Mouse (Mus musculus) limb, embryonic 15.5 days (tissue): ENCODE data around the gene Cbl. TPM values are rescaled to one million over a fixed set of nuclear protein-coding genes. Genes with fewer than 3 reads are reported as not detected.

Source experiments
- ATAC-seq: fragments of 200-750 bp; cut with Nextera tagmentation; 2 replicates; pipeline ENCODE4 v1.8.0; 2017; ENCODE audit warnings: low read depth, moderate TSS enrichment; ENCODE audit not compliant: insufficient number of reproducible peaks, low FRiP score, low TSS enrichment
- H3K27ac ChIP-seq: fragments of 300-500 bp; sonication (generic); 2 replicates; pipeline ENCODE4 v1.5.1; 2015; ENCODE audit warnings: moderate library complexity, mild to moderate bottlenecking, inconsistent platforms
- H3K27me3 ChIP-seq: fragments of 300-500 bp; sonication (generic); 2 replicates; pipeline ENCODE4 v1.6.1; 2015; ENCODE audit warnings: inconsistent platforms
- H3K36me3 ChIP-seq: fragments of 300-500 bp; sonication (generic); 2 replicates; pipeline ENCODE4 v1.6.1; 2015; ENCODE audit warnings: inconsistent platforms
- H3K4me1 ChIP-seq: fragments of 300-500 bp; sonication (generic); 2 replicates; pipeline ENCODE4 v1.6.1; 2015; ENCODE audit warnings: inconsistent platforms
- H3K4me2 ChIP-seq: fragments of 300-500 bp; sonication (generic); 2 replicates; pipeline ENCODE4 v1.6.1; 2015; ENCODE audit warnings: mild to moderate bottlenecking, inconsistent platforms
- H3K4me3 ChIP-seq: fragments of 300-500 bp; sonication (generic); 2 replicates; pipeline ENCODE4 v1.5.1; 2015; ENCODE audit warnings: mild to moderate bottlenecking, inconsistent platforms
- H3K9ac ChIP-seq: fragments of 300-500 bp; sonication (generic); 2 replicates; pipeline ENCODE4 v1.6.1; 2015; ENCODE audit warnings: inconsistent platforms
- H3K9me3 ChIP-seq: fragments of 300-500 bp; sonication (generic); 2 replicates; pipeline ENCODE4 v1.6.1; 2016; ENCODE audit warnings: inconsistent platforms
- WGBS: fragments of 180-500 bp; shearing (Covaris S2); methylation state at CpG from one replicate; pipeline ENCODE4 v1.1.7; 2015; 5-methylcytosine and 5-hydroxymethylcytosine counted together
- polyA plus RNA-seq: library from polyadenylated mRNA; unstranded; fragments of >200 nt; fragmentation: Nextera tagmentation; extraction: Ambion mirVana; gene quantifications from 2 replicates; pipeline ENCODE4 v1.2.1, GENCODE M21; 2015

Cbl gene
- polyA plus RNA-seq, 1 experiment from 2014 or later, result 15.6 TPM

GRCm38 (mm10) chr9:44177405-44177804 is 56.4 kb downstream of the Cbl start:
- no peak overlapping the region for H3K27ac ChIP-seq
- no peak for ATAC-seq
- peaks cover 8% of the 10 kb centered on the region; the same call in 1 of the 2 replicates for H3K36me3 ChIP-seq
- 84% methylated on average over 2 of the region's 2 CpGs for WGBS
- H3K4me3 ChIP-seq, result no peak overlapping the region
- H3K9me3 ChIP-seq, result no peaks in the 10 kb centered on the region
- no peaks in the 10 kb centered on the region for H3K4me1 ChIP-seq
- H3K27me3 ChIP-seq, result no peaks in the 10 kb centered on the region
- H3K9ac ChIP-seq, result no peak overlapping the region
- H3K4me2 ChIP-seq, result no peak overlapping the region

- H3K4me3 ChIP-seq, result no peak overlapping the region
- peaks cover 21% of the 10 kb centered on the region for H3K36me3 ChIP-seq
- H3K27me3 ChIP-seq, result no peaks in the 10 kb centered on the region
- 0 out of 2 replicates have a peak, but pooled peaks cover 3% of the 10 kb centered on the region for H3K4me1 ChIP-seq
- H3K9ac ChIP-seq, result no peak overlapping the region
- H3K27ac ChIP-seq, result no peak overlapping the region
- H3K4me2 ChIP-seq, result no peak overlapping the region
- H3K9me3 ChIP-seq, result no peaks in the 10 kb centered on the region
- no peak for ATAC-seq
- 88% methylated on average over 1 of the region's 1 CpGs for WGBS
Measured at GRCm38 (mm10) chr9:44175957-44176356, 57.9 kb downstream of the Cbl start.

GRCm38 (mm10) chr9:44175556-44175955 is 58.3 kb downstream of the Cbl start:
- H3K27me3 ChIP-seq, result no peaks in the 10 kb centered on the region
- 0 out of 2 replicates have a peak, but pooled peaks cover 4% of the 10 kb centered on the region for H3K4me1 ChIP-seq
- ATAC-seq, result no peak
- H3K36me3 ChIP-seq, result peaks cover 25% of the 10 kb centered on the region
- H3K9me3 ChIP-seq, result no peaks in the 10 kb centered on the region
- no peak overlapping the region for H3K9ac ChIP-seq
- H3K27ac ChIP-seq, result no peak overlapping the region
- WGBS, result 70% methylated on average over 6 of the region's 6 CpGs
- H3K4me2 ChIP-seq, result no peak overlapping the region
- H3K4me3 ChIP-seq, result no peak overlapping the region

- Histone ChIP-seq H3K27ac (no peak overlapping the region), H3K9ac (no peak overlapping the region), H3K4me3 (no peak overlapping the region), H3K4me2 (no peak overlapping the region), H3K36me3 (peaks cover 49% of the 10 kb centered on the region), H3K4me1 (0 out of 2 replicates have a peak, but pooled peaks cover 4% of the 10 kb centered on the region), H3K9me3 (no peaks in the 10 kb centered on the region), H3K27me3 (no peaks in the 10 kb centered on the region)
- WGBS, result 81% methylated on average over 3 of the region's 3 CpGs
- ATAC-seq, result no peak
Measured at GRCm38 (mm10) chr9:44170691-44171151, 63.1 kb downstream of the Cbl start.

- H3K36me3 ChIP-seq, result peaks cover 67% of the 10 kb centered on the region
- no peak for ATAC-seq
- 92% methylated on average over 5 of the region's 5 CpGs for WGBS
Measured at GRCm38 (mm10) chr9:44168931-44169330, 64.9 kb downstream of the Cbl start.

GRCm38 (mm10) chr9:44159886-44160285 is 74.0 kb downstream of the Cbl start:
- no peak overlapping the region for H3K27ac ChIP-seq
- 89% methylated on average over 3 of the region's 3 CpGs for WGBS
- no peak overlapping the region for H3K4me2 ChIP-seq
- H3K4me1 ChIP-seq, result no peaks in the 10 kb centered on the region
- H3K4me3 ChIP-seq, result no peak overlapping the region
- H3K9me3 ChIP-seq, result no peaks in the 10 kb centered on the region
- H3K36me3 ChIP-seq, result peaks cover 82% of the 10 kb centered on the region
- H3K27me3 ChIP-seq, result no peaks in the 10 kb centered on the region
- no peak for ATAC-seq
- no peak overlapping the region for H3K9ac ChIP-seq

More at GRCm38 (mm10) chr9:44168931-44169330, 64.9 kb downstream of the Cbl start:
- no peaks in the 10 kb centered on the region for H3K9me3 ChIP-seq
- no peaks in the 10 kb centered on the region for H3K27me3 ChIP-seq
- H3K4me1 ChIP-seq, result 0 out of 2 replicates have a peak, but pooled peaks cover 4% of the 10 kb centered on the region
- H3K27ac ChIP-seq, result no peak overlapping the region
- H3K4me3 ChIP-seq, result no peak overlapping the region
- no peak overlapping the region for H3K9ac ChIP-seq
- H3K4me2 ChIP-seq, result no peak overlapping the region

- no peak overlapping the region for H3K27ac ChIP-seq
- no peak for ATAC-seq
- no peak overlapping the region for H3K9ac ChIP-seq
- no peaks in the 10 kb centered on the region for H3K4me1 ChIP-seq
- 54% methylated on average over 3 of the region's 3 CpGs for WGBS
- no peaks in the 10 kb centered on the region for H3K9me3 ChIP-seq
- no peaks in the 10 kb centered on the region for H3K27me3 ChIP-seq
- no peak overlapping the region for H3K4me3 ChIP-seq
- peaks cover 55% of the 10 kb centered on the region for H3K36me3 ChIP-seq
- no peak overlapping the region for H3K4me2 ChIP-seq
Measured at GRCm38 (mm10) chr9:44147290-44147689, 86.6 kb downstream of the Cbl start.

GRCm38 (mm10) chr9:44144718-44145060 is 89.2 kb downstream of the Cbl start:
- Histone ChIP-seq H3K27me3 (no peaks in the 10 kb centered on the region), H3K36me3 (peaks cover 56% of the 10 kb centered on the region), H3K27ac (no peak overlapping the region), H3K4me2 (no peak overlapping the region), H3K4me3 (no peak overlapping the region), H3K9ac (no peak overlapping the region), H3K4me1 (no peaks in the 10 kb centered on the region), H3K9me3 (no peaks in the 10 kb centered on the region)
- no peak for ATAC-seq

GRCm38 (mm10) chr9:44144023-44144717 is 89.7 kb downstream of the Cbl start:
- Histone ChIP-seq H3K4me3 (no peak overlapping the region), H3K4me1 (no peaks in the 10 kb centered on the region), H3K27me3 (no peaks in the 10 kb centered on the region), H3K4me2 (no peak overlapping the region), H3K36me3 (peaks cover 56% of the 10 kb centered on the region), H3K9ac (no peak overlapping the region), H3K9me3 (no peaks in the 10 kb centered on the region), H3K27ac (no peak overlapping the region)
- no peak for ATAC-seq
- 42% methylated on average over 7 of the region's 8 CpGs for WGBS

GRCm38 (mm10) chr9:44143421-44143820 is 90.4 kb downstream of the Cbl start:
- no peak overlapping the region for H3K9ac ChIP-seq
- H3K4me3 ChIP-seq, result no peak overlapping the region
- 91% methylated on average over 5 of the region's 5 CpGs for WGBS
- no peak for ATAC-seq
- H3K27ac ChIP-seq, result no peak overlapping the region
- H3K4me1 ChIP-seq, result no peaks in the 10 kb centered on the region
- H3K36me3 ChIP-seq, result peaks cover 62% of the 10 kb centered on the region
- H3K4me2 ChIP-seq, result no peak overlapping the region
- H3K9me3 ChIP-seq, result no peaks in the 10 kb centered on the region
- no peaks in the 10 kb centered on the region for H3K27me3 ChIP-seq

GRCm38 (mm10) chr9:44141951-44142350 is 91.9 kb downstream of the Cbl start:
- no peaks in the 10 kb centered on the region for H3K9me3 ChIP-seq
- no peak overlapping the region for H3K4me3 ChIP-seq
- no peaks in the 10 kb centered on the region for H3K27me3 ChIP-seq
- no peak overlapping the region for H3K4me2 ChIP-seq
- peaks cover 72% of the 10 kb centered on the region for H3K36me3 ChIP-seq
- 54% methylated on average over 5 of the region's 5 CpGs for WGBS
- H3K4me1 ChIP-seq, result no peaks in the 10 kb centered on the region
- H3K9ac ChIP-seq, result no peak overlapping the region
- no peak overlapping the region for H3K27ac ChIP-seq
- no peak for ATAC-seq

GRCm38 (mm10) chr9:44137846-44138245 is 96.0 kb downstream of the Cbl start:
- H3K9ac ChIP-seq, result no peak overlapping the region
- H3K9me3 ChIP-seq, result no peaks in the 10 kb centered on the region
- H3K36me3 ChIP-seq, result peaks cover 54% of the 10 kb centered on the region
- no peak overlapping the region for H3K27ac ChIP-seq
- ATAC-seq, result no peak
- H3K4me3 ChIP-seq, result no peak overlapping the region
- H3K4me1 ChIP-seq, result peaks cover 39% of the 10 kb centered on the region
- 64% methylated on average over 4 of the region's 4 CpGs for WGBS
- peaks cover 3% of the 10 kb centered on the region; the same call in 1 of the 2 replicates for H3K27me3 ChIP-seq
- H3K4me2 ChIP-seq, result no peak overlapping the region
